Mouse (Mus musculus): ENCODE measurements around the gene Vkorc1. TPM values are rescaled to one million over a fixed set of nuclear protein-coding genes. Genes with fewer than 3 reads are reported as not detected.

The Vkorc1 gene
- total RNA-seq, 2 experiments from 2014 or later: 21.9 to 25.5 TPM

Other genes with a start within 250 kb of the Vkorc1 start
- 10 to 100 TPM; 37.8 to 45.7 TPM for gene Bcl7c, start 186.7 kb downstream of the Vkorc1 start, total RNA-seq (2021)
- gene Ctf1, start 182.9 kb downstream of the Vkorc1 start, total RNA-seq (2021): 1 to 10 TPM; 2.3 to 2.7 TPM
- gene Ctf2, start 163.5 kb downstream of the Vkorc1 start, total RNA-seq (2021): not detected
- 10 to 100 TPM; 89.1 to 89.8 TPM for gene Fbxl19, start 151.1 kb downstream of the Vkorc1 start, total RNA-seq (2021)
- 10 to 100 TPM; 19.8 to 22.5 TPM for gene Orai3, start 125.8 kb downstream of the Vkorc1 start, total RNA-seq (2021)
- 10 to 100 TPM; 43.3 to 44.9 TPM for gene Setd1a, start 118.9 kb downstream of the Vkorc1 start, total RNA-seq (2021)
- gene Gm49388, start 110.0 kb downstream of the Vkorc1 start, total RNA-seq (2021): 1 to 10 TPM; 1.7 TPM
- gene Hsd3b7, start 95.0 kb downstream of the Vkorc1 start, total RNA-seq (2021): 1 to 10 TPM; 4.8 to 6.0 TPM
- gene Stx4a, start 71.3 kb downstream of the Vkorc1 start, total RNA-seq (2021): 10 to 100 TPM; 50.3 to 55.3 TPM
- gene Stx1b, start 71.1 kb downstream of the Vkorc1 start, total RNA-seq (2021): 100 to 1,000 TPM; 401 to 404 TPM
- gene Zfp646, start 19.4 kb downstream of the Vkorc1 start, total RNA-seq (2021): 10 to 100 TPM; 25.0 to 25.6 TPM
- gene Zfp668, start 18.8 kb downstream of the Vkorc1 start, total RNA-seq (2021): 10 to 100 TPM; 22.0 to 22.6 TPM
- gene Prss53, start 4.6 kb downstream of the Vkorc1 start, total RNA-seq (2021): 1 to 10 TPM; 1.3 TPM
- not detected for gene Gm21974, start 163 bp downstream of the Vkorc1 start, total RNA-seq (2021)
- 10 to 100 TPM; 36.8 to 45.1 TPM for gene Bckdk, start 8.5 kb upstream of the Vkorc1 start, total RNA-seq (2021)
- gene Kat8, start 16.9 kb upstream of the Vkorc1 start, total RNA-seq (2021): 10 to 100 TPM; 26.0 to 30.0 TPM
- gene Prss8, start 34.5 kb upstream of the Vkorc1 start, total RNA-seq (2021): under 1 TPM in 1 of 2 experiments, not detected in 1; 0.89 TPM
- 10 to 100 TPM in 1 of 2 experiments, 1 to 10 TPM in 1; 9.8 to 10.3 TPM for gene Prss36, start 51.1 kb upstream of the Vkorc1 start, total RNA-seq (2021)
- 100 to 1,000 TPM; 313 to 324 TPM for gene Fus, start 71.8 kb upstream of the Vkorc1 start, total RNA-seq (2021)
- gene Pycard, start 98.2 kb upstream of the Vkorc1 start, total RNA-seq (2021): 1 to 10 TPM; 2.2 to 3.7 TPM
- gene Trim72, start 108.3 kb upstream of the Vkorc1 start, total RNA-seq (2021): under 1 TPM; 0.64 to 0.97 TPM
- 10 to 100 TPM; 10.9 to 11.6 TPM for gene Itgam, start 167.0 kb upstream of the Vkorc1 start, total RNA-seq (2021)
- gene Gm49368, start 167.1 kb upstream of the Vkorc1 start, total RNA-seq (2021): under 1 TPM in 1 of 2 experiments, not detected in 1; 0.08 TPM
- gene Itgax, start 233.9 kb upstream of the Vkorc1 start, total RNA-seq (2021): under 1 TPM in 1 of 2 experiments, not detected in 1; 0.23 TPM

Measured in left cerebral cortex, postnatal 14 days (tissue).